Mouse (Mus musculus) R1 (cell line): ENCODE data around the gene 0610040J01Rik.
"Not testable (repeated sequence)": the region's sequence is repeated elsewhere in the genome, so short reads cannot be mapped to it uniquely, and the experiment has no call there.

Experiments
- DNase-seq: peaks from one replicate; pipeline ENCODE4 v3.0.0-alpha.2; 2018; ENCODE audit warnings: low read depth, low spot score

Gene 0610040J01Rik

GRCm38 (mm10) chr5:63828380-63829185, 16.4 kb downstream of the 0610040J01Rik start:
- no peak for DNase-seq

- no peak for DNase-seq
Measured at GRCm38 (mm10) chr5:63831054-63831453, 18.9 kb downstream of the 0610040J01Rik start.

GRCm38 (mm10) chr5:63833955-63834354, 21.8 kb downstream of the 0610040J01Rik start:
- no peak for DNase-seq

- DNase-seq = no peak
Measured at GRCm38 (mm10) chr5:63834435-63834834, 22.3 kb downstream of the 0610040J01Rik start.

- DNase-seq = peak; percentile 22
Measured at GRCm38 (mm10) chr5:63837115-63837514, 25.0 kb downstream of the 0610040J01Rik start.

- DNase-seq = no peak
Measured at GRCm38 (mm10) chr5:63837851-63838250, 25.7 kb downstream of the 0610040J01Rik start.

- no peak for DNase-seq
Measured at GRCm38 (mm10) chr5:63839801-63840416, 27.7 kb downstream of the 0610040J01Rik start.

- no peak for DNase-seq
Measured at GRCm38 (mm10) chr5:63847080-63847479, 34.9 kb downstream of the 0610040J01Rik start.

GRCm38 (mm10) chr5:63847541-63848226, 35.5 kb downstream of the 0610040J01Rik start:
- no peak for DNase-seq

GRCm38 (mm10) chr5:63858901-63859300, 46.7 kb downstream of the 0610040J01Rik start:
- DNase-seq = no peak

GRCm38 (mm10) chr5:63867421-63867820, 55.3 kb downstream of the 0610040J01Rik start:
- no peak for DNase-seq

GRCm38 (mm10) chr5:63872176-63872932, 60.2 kb downstream of the 0610040J01Rik start:
- DNase-seq = peak; percentile 74

- DNase-seq = peak; percentile 91
Measured at GRCm38 (mm10) chr5:63874880-63875279, 62.7 kb downstream of the 0610040J01Rik start.

GRCm38 (mm10) chr5:63876081-63876480, 63.9 kb downstream of the 0610040J01Rik start:
- DNase-seq = no peak

- no peak for DNase-seq
Measured at GRCm38 (mm10) chr5:63879026-63879425, 66.9 kb downstream of the 0610040J01Rik start.

- DNase-seq = no peak
Measured at GRCm38 (mm10) chr5:63886292-63886691, 74.1 kb downstream of the 0610040J01Rik start.

GRCm38 (mm10) chr5:63886709-63887108, 74.5 kb downstream of the 0610040J01Rik start:
- DNase-seq = peak; percentile 68

- peak; percentile 64 for DNase-seq
Measured at GRCm38 (mm10) chr5:63887111-63887510, 74.9 kb downstream of the 0610040J01Rik start.

- no peak for DNase-seq
Measured at GRCm38 (mm10) chr5:63891241-63891640, 79.1 kb downstream of the 0610040J01Rik start.

GRCm38 (mm10) chr5:63891912-63892311, 79.7 kb downstream of the 0610040J01Rik start:
- no peak for DNase-seq

- not testable (repeated sequence) for DNase-seq
Measured at GRCm38 (mm10) chr5:63897001-63897819, 85.0 kb downstream of the 0610040J01Rik start.
